ENCODE assay signal across 9 mouse cellular contexts in the genomic region with DNA sequence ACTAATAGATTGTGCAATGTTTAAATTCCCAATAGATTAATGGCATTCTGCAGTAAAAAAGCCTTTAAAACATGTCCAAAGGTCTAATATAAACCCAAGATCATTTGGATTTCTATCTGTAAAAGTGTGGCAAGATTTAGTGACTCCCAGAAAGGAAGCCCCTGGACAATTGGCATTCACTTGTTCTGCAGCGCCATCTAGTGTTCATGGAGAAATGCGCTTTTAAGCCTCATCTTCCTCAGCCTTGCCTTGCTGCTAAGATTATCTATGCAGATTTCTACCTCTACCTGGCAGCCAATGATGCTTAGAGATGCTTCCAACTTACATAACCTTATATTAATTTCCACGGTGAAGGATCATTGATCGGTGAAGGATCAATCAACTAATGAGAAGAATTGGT.
DNase-seq lines count a peak whose midpoint lies in the region; ATAC-seq and TF ChIP-seq lines count a peak whose summit lies in the region.
"Had no signal": no experiment of that assay in that cellular context is flagged by ENCODE, and none has a peak within 500 bp of the region (broad histone marks: within the 10 kb centered on the region; RNA-seq: fewer than 3 reads in every experiment).

No protein-coding gene starts in this region.

- no peak overlapping the region for H3K27ac ChIP-seq in heart, adult 2 months
- no peak overlapping the region for H3K27ac ChIP-seq in heart, embryonic 11.5 days (ENCODE audit: low read depth, low read length)
- H3K27ac ChIP-seq: liver, embryonic 15.5 days had no signal

- no peaks in the 10 kb centered on the region for H3K27me3 ChIP-seq in heart, adult 2 months (ENCODE audit: control insufficient read depth, insufficient read depth, low read length)
- no peaks in the 10 kb centered on the region for H3K27me3 ChIP-seq in heart, embryonic 11.5 days (ENCODE audit: control insufficient read depth, insufficient read depth, low read length)
- H3K27me3 ChIP-seq: liver, embryonic 15.5 days had no signal

- H3K9ac ChIP-seq in heart, adult 2 months (ENCODE audit: low read depth, low read length), result no peak overlapping the region
- H3K9ac ChIP-seq in heart, embryonic 11.5 days (ENCODE audit: low read depth, low read length), result no peak overlapping the region
- H3K9ac ChIP-seq: liver, embryonic 15.5 days had no signal

- intact Hi-C loops in heart, adult 2 months (cut with DNase I), result loop anchor here (2.0 to 10.0 kb wide), 5 partner anchors 120 to 825 kb away; a partner anchor contains a TSS

- peak; percentile 49 to 60 for DNase-seq in heart, adult 2 months
- DNase-seq in adrenal gland, adult 18-20 months (ENCODE audit: low spot score in 2 of 2), result peak; percentile 48 to 54
- DNase-seq in embryo, embryonic 10 days (ENCODE audit: low spot score), result peak; percentile 95
- DNase-seq in heart, adult 8-10 months (ENCODE audit: low spot score), result peak; percentile 81
- peak; percentile 66 to 84 for DNase-seq in layer of hippocampus, adult 8-10 months (ENCODE audit: low spot score in 2 of 2)
- DNase-seq in right cerebral cortex, postnatal 4 days, result peak; percentile 64

- peaks cover 13% of the 10 kb centered on the region for H3K4me1 ChIP-seq in heart, adult 2 months (ENCODE audit: control insufficient read depth, insufficient read depth, low read length)
- H3K4me1 ChIP-seq in heart, embryonic 11.5 days (ENCODE audit: control insufficient read depth, insufficient read depth, low read length), result peaks cover 22% of the 10 kb centered on the region

- WGBS in heart, adult 2 months, result 7% methylated on average over 4 of the region's 4 CpGs
- WGBS in heart, embryonic 11.5 days (ENCODE audit: insufficient replicate concordance), result 7% methylated on average over 4 of the region's 4 CpGs

- H3K9me3 ChIP-seq in heart, embryonic 11.5 days (replicated peaks; ENCODE audit: control insufficient read depth, low read length), result no peaks in the 10 kb centered on the region
- H3K9me3 ChIP-seq: liver, embryonic 15.5 days had no signal

- H3K36me3 ChIP-seq in heart, adult 2 months (ENCODE audit: control insufficient read depth, insufficient read depth, low read length), result no peaks in the 10 kb centered on the region; the same call in 1 of the 2 replicates
- H3K36me3 ChIP-seq in heart, embryonic 11.5 days (ENCODE audit: control insufficient read depth, insufficient read depth, low read length), result no peaks in the 10 kb centered on the region
- H3K36me3 ChIP-seq: liver, embryonic 15.5 days had no signal

- peak; percentile 98 for TF ChIP-seq CTCF in heart, adult 2 months (IDR thresholded peaks at IDR 0.05)

- no peak overlapping the region for H3K4me2 ChIP-seq in heart, embryonic 11.5 days
- H3K4me2 ChIP-seq: liver, embryonic 15.5 days had no signal

- TF ChIP-seq EP300 in heart, adult 2 months (IDR thresholded peaks at IDR 0.05; ENCODE audit: insufficient read depth, low read depth, low read length), result 0 out of 2 replicates have a peak, but pooled peaks have one; percentile 59

- H3K4me3 ChIP-seq in heart, adult 2 months, result no peak overlapping the region
- no peak overlapping the region for H3K4me3 ChIP-seq in heart, embryonic 11.5 days (ENCODE audit: low read depth, low read length)
- H3K4me3 ChIP-seq: liver, embryonic 15.5 days had no signal

- TF ChIP-seq POLR2A in heart, adult 2 months (IDR thresholded peaks at IDR 0.05; ENCODE audit: insufficient read depth, low read depth, low read length), result no peak

- no peaks in the 10 kb centered on the region for H3K79me2 ChIP-seq in heart, adult 2 months (replicated peaks; ENCODE audit: control insufficient read depth, insufficient read depth, low read length)

- ATAC-seq in heart, embryonic 11.5 days (replicated peaks; ENCODE audit: insufficient number of reproducible peaks, low FRiP score, low TSS enrichment), result no peak
- peak; percentile 72 for ATAC-seq in megakaryocyte, adult 5-6 weeks (ENCODE audit: poor library complexity, severe bottlenecking)
